Mouse (Mus musculus): Measurements from ENCODE around the gene Slc22a20. TPM values are rescaled to one million over a fixed set of nuclear protein-coding genes. Genes with fewer than 3 reads are reported as not detected.

Gene Slc22a20
- polyA plus RNA-seq, 1 experiment = not detected

DNA sequence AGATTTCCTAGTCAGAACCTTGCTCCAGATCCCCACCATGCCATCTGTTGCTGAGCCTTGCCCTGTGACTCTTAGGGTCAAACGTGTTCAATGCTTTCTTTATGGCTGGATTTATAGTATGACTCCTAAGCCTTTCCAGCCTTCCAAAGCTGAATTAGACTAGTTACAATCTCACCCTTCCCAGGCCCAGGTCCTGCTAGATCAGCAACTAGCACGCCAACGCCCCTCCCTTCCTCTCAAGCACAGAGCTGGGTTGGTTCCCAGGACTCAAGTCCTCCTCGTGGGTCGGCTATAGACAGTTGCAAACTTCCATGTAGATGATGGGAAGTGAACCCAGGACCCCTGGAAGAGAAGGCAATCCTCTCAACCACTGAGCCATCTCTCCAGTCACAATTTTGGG lies 50.3 kb downstream of the Slc22a20 start:
- Histone ChIP-seq H3K36me3 (ENCODE audit: control insufficient read depth, insufficient read depth) (no peaks in the 10 kb centered on the region), H3K79me2 (ENCODE audit: control insufficient read depth, insufficient read depth) (no peaks in the 10 kb centered on the region), H3ac (ENCODE audit: control insufficient read depth, insufficient read length) (no peak overlapping the region), H3K27me3 (ENCODE audit: control insufficient read depth, insufficient read depth, insufficient read length) (no peaks in the 10 kb centered on the region), H3K4me3 (no peak overlapping the region), H3K4me2 (ENCODE audit: low read depth) (peak overlapping the region; percentile 50)
- no peak for TF ChIP-seq POLR2AphosphoS2 (IDR thresholded peaks at IDR 0.05; ENCODE audit: insufficient read length, low read depth)
- no peak for TF ChIP-seq MAX (IDR thresholded peaks at IDR 0.05; ENCODE audit: low read depth)
- TF ChIP-seq TCF12 (IDR thresholded peaks at IDR 0.05; ENCODE audit: insufficient read depth, poor library complexity, severe bottlenecking) = no peak
- no peak for TF ChIP-seq TCF3 (IDR thresholded peaks at IDR 0.05; ENCODE audit: insufficient read length, low read depth)
- no peak for TF ChIP-seq REST (IDR thresholded peaks at IDR 0.05; ENCODE audit: insufficient read depth, insufficient read length)
- no peak for TF ChIP-seq CEBPB (IDR thresholded peaks at IDR 0.05; ENCODE audit: insufficient read depth, poor library complexity, severe bottlenecking)
- no peak for TF ChIP-seq SRF (IDR thresholded peaks at IDR 0.05; ENCODE audit: control insufficient read depth, insufficient read length, low read depth)
- no peak for TF ChIP-seq MYOD1 (IDR thresholded peaks at IDR 0.05; ENCODE audit: control insufficient read depth in 1 of 3, insufficient read length in 2 of 3, low read depth in 2 of 3)
- TF ChIP-seq USF1 (IDR thresholded peaks at IDR 0.05; ENCODE audit: low read depth) = no peak
- no peak for TF ChIP-seq POLR2A (IDR thresholded peaks at IDR 0.05; ENCODE audit: insufficient read length, low read depth)
- TF ChIP-seq MYOG (IDR thresholded peaks at IDR 0.05; ENCODE audit: control insufficient read depth in 1 of 3, insufficient read depth in 1 of 3, insufficient read length in 2 of 3, low read depth in 2 of 3) = no peak
- TF ChIP-seq E2F4 (IDR thresholded peaks at IDR 0.05; ENCODE audit: insufficient read depth) = no peak

DNA sequence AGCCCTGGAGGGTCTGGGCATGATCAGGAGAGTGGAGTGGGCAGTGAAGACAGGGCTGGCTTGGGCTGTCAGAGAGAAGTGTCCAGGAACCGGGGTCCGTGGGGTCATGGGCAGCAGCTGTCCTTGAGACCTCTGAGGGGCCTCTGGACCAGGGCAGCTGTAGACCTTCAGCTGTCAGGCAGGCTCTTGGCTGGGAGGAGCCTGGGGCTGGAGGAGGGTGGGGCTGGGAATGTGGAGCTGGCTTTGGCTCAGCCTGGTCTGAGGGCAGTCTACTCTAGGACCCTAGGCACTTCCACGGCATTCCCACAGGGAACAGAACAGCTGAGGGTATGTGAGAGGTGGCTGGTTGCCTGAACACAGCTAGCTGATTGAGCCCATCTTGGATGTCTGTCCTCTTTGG lies 50.7 kb downstream of the Slc22a20 start:
- H3K79me2 ChIP-seq (ENCODE audit: control insufficient read depth, insufficient read depth) = no peaks in the 10 kb centered on the region
- H3K27me3 ChIP-seq (ENCODE audit: control insufficient read depth, insufficient read depth, insufficient read length) = no peaks in the 10 kb centered on the region
- peak overlapping the region; percentile 52 for H3K4me2 ChIP-seq (ENCODE audit: low read depth)
- H3ac ChIP-seq (ENCODE audit: control insufficient read depth, insufficient read length) = no peak overlapping the region
- TF ChIP-seq MYOD1 (IDR thresholded peaks at IDR 0.05; ENCODE audit: control insufficient read depth in 1 of 3, insufficient read length in 2 of 3, low read depth in 2 of 3) (peak; percentile 69 to 96 (median 94)), TCF3 (IDR thresholded peaks at IDR 0.05; ENCODE audit: insufficient read length, low read depth) (peak; percentile 86), TCF12 (IDR thresholded peaks at IDR 0.05; ENCODE audit: insufficient read depth, poor library complexity, severe bottlenecking) (peak; percentile 92), MYOG (IDR thresholded peaks at IDR 0.05; ENCODE audit: control insufficient read depth in 1 of 3, insufficient read depth in 1 of 3, insufficient read length in 2 of 3, low read depth in 2 of 3) (peak; percentile 84 to 99 (median 97)), POLR2A (IDR thresholded peaks at IDR 0.05; ENCODE audit: insufficient read length, low read depth) (peak; percentile 70), POLR2AphosphoS2 (IDR thresholded peaks at IDR 0.05; ENCODE audit: insufficient read length, low read depth) (peak; percentile 23), REST (IDR thresholded peaks at IDR 0.05; ENCODE audit: insufficient read depth, insufficient read length) (no peak), CEBPB (IDR thresholded peaks at IDR 0.05; ENCODE audit: insufficient read depth, poor library complexity, severe bottlenecking) (no peak)
- H3K4me3 ChIP-seq = no peak overlapping the region
- no peaks in the 10 kb centered on the region for H3K36me3 ChIP-seq (ENCODE audit: control insufficient read depth, insufficient read depth)

DNA sequence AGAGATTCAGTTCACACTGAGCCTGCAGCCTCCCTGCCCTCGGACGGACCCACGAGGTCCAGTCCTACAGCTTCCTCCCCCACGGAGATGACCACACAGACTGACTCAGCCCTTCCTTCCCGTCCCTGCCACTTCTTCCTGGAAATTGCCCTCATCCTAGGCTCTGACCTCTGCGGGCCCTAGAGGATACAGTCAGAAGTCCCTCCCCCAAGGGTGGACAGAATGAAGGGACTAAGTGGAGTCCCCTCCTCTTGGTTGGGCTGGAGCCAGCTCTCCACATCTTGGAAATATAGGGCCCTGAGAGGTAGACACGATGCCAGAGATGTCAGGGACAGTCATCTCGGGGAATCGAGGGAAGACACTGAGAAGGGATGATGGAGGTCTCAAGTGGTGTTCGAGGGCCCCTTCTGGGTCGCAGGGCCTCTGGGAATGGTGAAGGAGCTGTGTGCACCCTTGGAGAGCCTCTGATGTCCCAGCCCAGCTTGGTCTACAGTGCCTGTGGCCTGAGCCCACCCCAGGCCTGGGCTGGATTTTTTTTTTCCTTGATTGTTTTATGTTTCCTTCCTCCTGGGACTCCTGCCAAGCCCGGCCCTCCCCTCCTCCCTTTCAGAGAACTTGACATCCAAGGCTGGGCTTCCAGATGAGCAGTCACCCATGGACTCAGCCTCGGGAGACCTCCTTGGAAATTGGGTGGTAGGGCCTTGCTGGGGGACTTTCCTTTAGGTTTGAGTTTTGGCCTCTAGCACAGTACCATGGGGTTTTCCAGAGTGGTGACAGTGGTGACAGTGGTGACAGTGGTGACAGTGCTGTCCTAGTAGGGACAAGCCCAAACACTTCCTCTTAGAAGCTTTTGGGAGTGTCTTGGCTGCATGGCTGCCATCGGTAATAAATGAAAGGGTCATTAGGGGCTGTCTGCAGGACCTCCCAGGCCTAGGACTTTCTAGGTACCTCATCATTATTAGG lies 56.0 kb downstream of the Slc22a20 start:
- no peaks in the 10 kb centered on the region for H3K79me2 ChIP-seq (ENCODE audit: control insufficient read depth, insufficient read depth)
- H3K4me3 ChIP-seq = no peak overlapping the region
- no peaks in the 10 kb centered on the region for H3K36me3 ChIP-seq (ENCODE audit: control insufficient read depth, insufficient read depth)
- TF ChIP-seq MYOD1 (IDR thresholded peaks at IDR 0.05; ENCODE audit: control insufficient read depth in 1 of 3, insufficient read length in 2 of 3, low read depth in 2 of 3) = no peak
- TF ChIP-seq E2F4 (IDR thresholded peaks at IDR 0.05; ENCODE audit: insufficient read depth) = no peak
- no peak for TF ChIP-seq REST (IDR thresholded peaks at IDR 0.05; ENCODE audit: insufficient read depth, insufficient read length)
- no peak for TF ChIP-seq POLR2A (IDR thresholded peaks at IDR 0.05; ENCODE audit: insufficient read length, low read depth)
- no peak for TF ChIP-seq TCF12 (IDR thresholded peaks at IDR 0.05; ENCODE audit: insufficient read depth, poor library complexity, severe bottlenecking)
- TF ChIP-seq SRF (IDR thresholded peaks at IDR 0.05; ENCODE audit: control insufficient read depth, insufficient read length, low read depth) = no peak
- TF ChIP-seq POLR2AphosphoS2 (IDR thresholded peaks at IDR 0.05; ENCODE audit: insufficient read length, low read depth) = no peak
- no peak overlapping the region for H3ac ChIP-seq (ENCODE audit: control insufficient read depth, insufficient read length)
- H3K27me3 ChIP-seq (ENCODE audit: control insufficient read depth, insufficient read depth, insufficient read length) = no peaks in the 10 kb centered on the region
- no peak overlapping the region for H3K4me2 ChIP-seq (ENCODE audit: low read depth)

DNA sequence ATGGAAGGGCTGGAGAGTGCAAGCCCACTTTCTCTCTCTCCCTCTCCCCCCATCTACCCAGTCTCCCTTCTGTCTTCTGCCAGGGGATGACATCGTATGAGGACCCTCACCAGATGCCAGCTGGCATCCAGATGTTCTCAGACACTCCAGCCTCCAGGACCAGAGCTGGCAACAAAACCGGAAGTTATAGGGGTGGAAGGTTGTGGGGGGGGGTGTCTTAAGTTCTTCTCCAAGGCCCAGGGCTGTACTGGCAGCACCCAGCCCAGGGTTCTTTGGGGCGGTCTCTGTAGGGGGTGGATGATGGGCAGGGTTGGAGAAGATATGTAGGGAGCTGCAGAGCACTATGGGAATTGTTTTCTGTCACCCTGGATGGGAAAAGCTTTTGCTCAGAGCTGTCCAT lies 57.4 kb downstream of the Slc22a20 start:
- TF ChIP-seq REST (IDR thresholded peaks at IDR 0.05; ENCODE audit: insufficient read depth, insufficient read length) (no peak), TCF3 (IDR thresholded peaks at IDR 0.05; ENCODE audit: insufficient read length, low read depth) (no peak), CEBPB (IDR thresholded peaks at IDR 0.05; ENCODE audit: insufficient read depth, poor library complexity, severe bottlenecking) (no peak), POLR2A (IDR thresholded peaks at IDR 0.05; ENCODE audit: insufficient read length, low read depth) (no peak), MYOG (IDR thresholded peaks at IDR 0.05; ENCODE audit: control insufficient read depth in 1 of 3, insufficient read depth in 1 of 3, insufficient read length in 2 of 3, low read depth in 2 of 3) (no peak), MAX (IDR thresholded peaks at IDR 0.05; ENCODE audit: low read depth) (no peak), SRF (IDR thresholded peaks at IDR 0.05; ENCODE audit: control insufficient read depth, insufficient read length, low read depth) (no peak), USF1 (IDR thresholded peaks at IDR 0.05; ENCODE audit: low read depth) (no peak), POLR2AphosphoS2 (IDR thresholded peaks at IDR 0.05; ENCODE audit: insufficient read length, low read depth) (no peak)
- Histone ChIP-seq H3K4me3 (no peak overlapping the region), H3ac (ENCODE audit: control insufficient read depth, insufficient read length) (no peak overlapping the region), H3K4me2 (ENCODE audit: low read depth) (no peak overlapping the region), H3K27me3 (ENCODE audit: control insufficient read depth, insufficient read depth, insufficient read length) (no peaks in the 10 kb centered on the region), H3K36me3 (ENCODE audit: control insufficient read depth, insufficient read depth) (no peaks in the 10 kb centered on the region), H3K79me2 (ENCODE audit: control insufficient read depth, insufficient read depth) (no peaks in the 10 kb centered on the region)
